Mouse (Mus musculus): ENCODE results near the gene Gm21119.
A peak's percentile ranks its signal among the peaks of the same experiment; 100 is the strongest.
"Not testable (repeated sequence)": the region's sequence is repeated elsewhere in the genome, so short reads cannot be mapped to it uniquely, and the experiment has no call there.

The Gm21119 gene

GRCm38 (mm10) chr8:20614619-20615018, at the start of gene Gm21119:
TSS of gene Gm21119 (plus strand) at chr8:20614919.
- not testable (repeated sequence) for DNase-seq (ENCODE audit: low read depth, low spot score)

GRCm38 (mm10) chr8:20566753-20567152, 48.0 kb upstream of the Gm21119 start:
- DNase-seq (ENCODE audit: low read depth, low spot score) = not testable (repeated sequence)

- DNase-seq (ENCODE audit: low read depth, low spot score) = peak; percentile 0
These were observed 33.6 kb upstream of the Gm21119 start for GRCm38 (mm10) chr8:20581081-20581480.

- DNase-seq (ENCODE audit: low read depth, low spot score) = not testable (repeated sequence)
These were observed 31.9 kb upstream of the Gm21119 start for GRCm38 (mm10) chr8:20582772-20583171.

- peak; percentile 59 for DNase-seq (ENCODE audit: low read depth, low spot score)
These were observed 26.2 kb upstream of the Gm21119 start for GRCm38 (mm10) chr8:20588268-20589177.

DNA sequence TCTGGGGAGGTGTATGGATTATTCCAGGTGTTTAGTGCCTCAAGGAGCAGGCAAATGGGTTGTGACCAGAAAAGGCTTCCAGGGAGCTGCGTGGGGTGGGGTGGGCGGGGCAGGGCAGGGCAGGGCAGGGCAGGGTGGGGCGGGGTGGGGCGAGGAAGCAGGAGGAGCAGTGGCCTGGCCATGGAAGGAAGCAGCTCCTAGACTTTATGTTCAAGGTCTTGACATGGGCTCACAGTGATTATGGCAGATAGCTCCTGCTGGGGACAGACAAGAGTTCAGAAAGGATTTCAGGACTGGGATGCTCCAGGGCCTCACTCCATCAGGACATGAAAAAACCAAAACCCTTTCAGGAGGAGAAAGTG, 25.6 kb upstream of the Gm21119 start:
- DNase-seq (ENCODE audit: low read depth, low spot score) = not testable (repeated sequence)

DNA sequence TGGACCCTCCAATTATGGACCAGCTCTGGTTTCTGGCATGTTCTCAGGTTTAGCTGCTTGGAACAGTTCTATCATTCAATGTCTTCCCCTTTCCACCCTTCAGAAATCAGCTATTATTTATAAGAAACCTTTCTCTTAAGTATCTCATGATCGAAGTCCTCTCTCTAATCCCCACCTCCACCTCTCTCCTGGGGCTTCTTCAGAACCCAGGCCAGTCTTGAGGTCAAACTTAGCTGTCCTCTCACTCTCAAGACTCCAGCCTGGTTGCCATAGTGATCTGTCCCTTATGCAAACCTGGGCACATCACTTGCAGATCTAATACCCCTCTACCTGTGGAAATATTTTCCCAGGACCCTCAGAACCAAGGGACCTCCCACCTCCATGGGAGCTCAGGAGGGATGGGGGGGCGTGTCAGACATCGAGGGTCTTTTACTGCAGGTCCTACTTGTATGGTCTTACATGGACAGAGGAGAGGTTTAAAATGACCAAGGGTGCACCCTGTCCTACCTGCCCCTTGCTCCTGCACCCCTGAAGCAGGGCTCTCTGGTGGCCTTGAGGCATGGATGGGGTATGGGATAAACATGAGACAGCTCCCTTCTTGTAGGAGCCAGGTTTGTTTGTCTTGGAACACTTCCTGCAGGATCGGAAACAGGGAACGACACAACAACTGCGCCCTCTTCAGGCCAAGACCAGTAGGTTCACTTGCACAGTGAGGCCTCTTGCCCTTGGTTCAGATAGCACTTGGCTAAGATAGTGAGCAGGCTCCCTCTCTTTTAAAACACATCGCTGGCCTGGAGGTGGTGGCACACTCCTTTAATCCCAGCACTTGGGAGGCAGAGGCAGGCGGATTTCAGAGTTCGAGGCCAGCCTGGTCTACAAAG, 24.4 kb upstream of the Gm21119 start:
- DNase-seq (ENCODE audit: low read depth, low spot score) = peak; percentile 31

- not testable (repeated sequence) for DNase-seq (ENCODE audit: low read depth, low spot score)
These were observed 23.7 kb upstream of the Gm21119 start for GRCm38 (mm10) chr8:20591002-20591401.

DNA sequence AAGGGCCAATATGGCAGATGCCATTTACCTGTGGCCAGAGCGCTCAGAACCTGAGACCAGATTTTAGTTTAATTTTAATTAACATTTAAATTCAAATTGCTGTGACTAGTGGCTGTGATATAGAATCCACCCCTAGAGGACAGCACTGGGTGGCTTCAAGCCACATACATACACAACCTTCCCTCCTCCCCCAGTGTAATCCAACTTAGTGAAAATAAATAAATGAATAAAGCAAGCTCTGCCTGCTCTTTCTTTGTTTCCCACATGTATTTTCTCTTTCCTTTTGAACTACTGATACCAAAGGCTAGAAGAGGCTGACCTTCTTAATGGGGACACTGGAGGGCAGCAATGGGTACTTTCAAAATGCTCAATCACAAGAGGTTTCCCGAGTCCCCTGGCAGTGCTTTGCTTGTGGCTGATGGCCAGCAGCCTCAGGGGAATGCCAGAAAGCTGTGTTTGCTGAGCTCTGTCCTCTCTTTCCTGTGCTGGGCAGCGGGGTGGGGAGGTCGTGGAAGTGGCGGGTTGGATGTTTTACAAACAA, 21.9 kb upstream of the Gm21119 start:
- not testable (repeated sequence) for DNase-seq (ENCODE audit: low read depth, low spot score)

- DNase-seq (ENCODE audit: low read depth, low spot score) = not testable (repeated sequence)
These were observed 20.9 kb upstream of the Gm21119 start for GRCm38 (mm10) chr8:20593841-20594240.

- not testable (repeated sequence) for DNase-seq (ENCODE audit: low read depth, low spot score)
These were observed 18.5 kb upstream of the Gm21119 start for GRCm38 (mm10) chr8:20596081-20596841.

GRCm38 (mm10) chr8:20596842-20597708, 17.6 kb upstream of the Gm21119 start:
- DNase-seq (ENCODE audit: low read depth, low spot score) = peak; percentile 23

- DNase-seq (ENCODE audit: low read depth, low spot score) = not testable (repeated sequence)
These were observed 16.2 kb upstream of the Gm21119 start for GRCm38 (mm10) chr8:20598300-20599170.

DNA sequence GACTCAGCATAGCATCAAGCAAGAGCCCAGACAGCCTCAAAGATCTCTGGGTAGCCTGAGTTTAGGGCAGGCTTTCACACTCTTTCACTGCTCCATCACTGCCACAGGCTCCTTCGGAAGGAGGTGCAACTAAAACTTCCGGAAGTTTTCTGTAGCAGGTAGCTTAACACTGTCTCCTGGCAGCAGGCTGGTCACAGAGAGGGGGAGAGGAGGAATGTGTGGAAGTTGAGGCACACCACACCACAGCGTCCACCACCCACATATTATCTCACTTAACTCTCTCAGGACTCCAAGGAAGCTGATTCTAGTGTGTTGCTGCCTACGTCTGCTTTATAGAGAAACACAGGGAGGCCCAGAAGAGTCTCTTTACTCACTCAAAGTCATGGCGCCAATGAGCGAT, 15.4 kb upstream of the Gm21119 start:
- peak; percentile 6 for DNase-seq (ENCODE audit: low read depth, low spot score)

- DNase-seq (ENCODE audit: low read depth, low spot score) = not testable (repeated sequence)
These were observed 3.9 kb upstream of the Gm21119 start for GRCm38 (mm10) chr8:20610856-20611255.

DNA sequence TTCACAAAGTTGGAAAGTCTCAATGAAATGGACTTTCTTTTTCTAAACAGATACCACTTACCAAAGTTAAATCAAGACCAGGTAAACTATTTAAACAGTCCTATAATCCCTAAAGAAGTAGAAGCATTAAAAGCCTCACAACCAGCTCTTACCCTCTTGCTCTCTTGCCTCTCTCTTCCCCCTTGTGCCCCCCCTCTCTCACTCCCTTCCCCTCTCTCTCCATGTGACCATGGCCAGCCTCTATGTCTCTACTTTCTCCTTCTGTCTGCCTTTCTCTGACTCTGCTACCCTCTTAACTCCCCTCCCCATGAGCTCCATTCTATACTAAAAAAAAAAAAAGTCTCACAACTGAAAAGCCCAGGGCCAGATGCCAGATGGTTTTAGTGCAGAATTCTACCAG, 2.0 kb upstream of the Gm21119 start:
- not testable (repeated sequence) for DNase-seq (ENCODE audit: low read depth, low spot score)

GRCm38 (mm10) chr8:20630766-20631165, 16.0 kb downstream of the Gm21119 start:
- not testable (repeated sequence) for DNase-seq (ENCODE audit: low read depth, low spot score)

DNA sequence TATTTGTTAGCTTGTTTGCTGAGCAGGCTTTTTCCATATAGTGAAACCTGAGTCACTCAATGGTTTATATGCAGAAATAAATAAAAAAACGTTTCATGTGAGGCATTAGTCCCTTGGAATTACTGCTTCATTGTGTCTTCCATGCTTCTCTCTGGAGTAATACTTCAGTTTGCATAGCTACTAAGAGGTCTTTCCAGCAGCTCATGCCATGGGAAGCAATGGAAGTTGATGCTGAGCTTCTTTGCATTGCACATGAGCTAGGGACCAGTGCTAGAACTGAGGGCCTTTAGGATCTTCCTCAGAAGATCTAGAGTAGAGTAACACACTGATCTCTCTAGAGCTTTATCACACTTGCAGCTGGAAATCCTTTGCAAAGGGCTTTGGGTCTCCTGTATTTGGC, 23.2 kb downstream of the Gm21119 start:
- not testable (repeated sequence) for DNase-seq (ENCODE audit: low read depth, low spot score)

DNA sequence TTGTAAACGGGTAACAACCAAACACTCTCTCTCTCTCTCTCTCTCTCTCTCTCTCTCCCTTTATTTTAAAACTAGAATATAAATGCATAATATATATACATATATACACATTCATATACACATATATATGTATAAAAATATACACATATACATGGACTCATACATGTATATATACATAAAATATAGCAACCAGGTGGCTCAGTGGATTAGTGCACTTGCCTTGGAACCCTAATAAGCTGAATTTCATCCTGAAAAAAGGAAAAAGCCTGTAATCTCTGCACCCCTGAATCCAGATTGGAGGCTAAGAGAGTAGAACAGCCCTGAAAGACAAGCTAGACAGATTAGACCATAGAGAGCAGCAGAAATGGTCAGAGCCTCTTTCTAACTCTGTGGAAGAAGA, 28.8 kb downstream of the Gm21119 start:
- DNase-seq (ENCODE audit: low read depth, low spot score) = not testable (repeated sequence)
